Mouse (Mus musculus): ENCODE data around the gene Tgm6.

DNA sequence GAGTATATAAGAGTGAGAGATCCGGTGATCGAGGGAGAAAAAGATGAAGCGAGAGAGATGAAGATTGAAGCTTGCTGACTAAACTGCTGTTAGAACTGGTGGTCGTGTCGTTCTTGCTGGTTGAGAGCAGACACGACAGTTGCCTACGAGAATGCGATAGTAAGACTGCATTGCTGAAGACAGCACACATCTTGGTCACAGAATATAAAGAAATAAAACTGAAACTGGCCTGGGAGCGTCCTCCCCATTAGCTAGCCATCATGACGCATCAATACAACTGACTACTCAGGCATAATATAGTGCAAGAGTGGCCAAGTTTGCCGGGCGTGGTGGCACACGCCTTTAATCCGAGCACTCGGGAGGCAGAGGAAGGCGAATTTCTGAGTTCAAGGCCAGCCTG lies 82.7 kb downstream of the Tgm6 start, which contains the start of gene Tmc2:
- no peak for TF ChIP-seq GATA1 (IDR thresholded peaks at IDR 0.05; ENCODE audit: borderline replicate concordance, low read length)
- TF ChIP-seq FLI1 (IDR thresholded peaks at IDR 0.05; ENCODE audit: low read length): no peak

Data from megakaryocyte, embryonic 14.5 days (primary cell).